Mouse (Mus musculus) layer of hippocampus, postnatal 25 days (tissue): Measurements from ENCODE around the gene Atp2b2. TPM values are rescaled to one million over a fixed set of nuclear protein-coding genes. Genes with fewer than 3 reads are reported as not detected.
A peak's percentile ranks its signal among the peaks of the same experiment; 100 is the strongest.

Experiments
- DNase-seq, 2 experiments: peaks; one replicate each; pipeline ENCODE4 v3.0.0; 2022; ENCODE audit warnings: mixed read lengths in 2 of 2, low spot score in 1 of 2; ENCODE audit errors: extremely low spot score in 1 of 2
- total RNA-seq, 2 experiments: library from RNA; stranded (reverse); gene quantifications; 2 replicates each; pipeline ENCODE4 v1.2.3; 2021

The Atp2b2 gene
- total RNA-seq, 2 experiments from 2014 or later: 313 to 346 TPM

- DNase-seq: no peak
These were observed 148.4 kb downstream of the Atp2b2 start for GRCm38 (mm10) chr6:113894008-113894407.

GRCm38 (mm10) chr6:113892091-113892674 lies 150.2 kb downstream of the Atp2b2 start:
- no peak for DNase-seq

- peak; percentile 56 to 58 for DNase-seq
These were observed 151.0 kb downstream of the Atp2b2 start for GRCm38 (mm10) chr6:113891225-113891967.

GRCm38 (mm10) chr6:113890858-113891213 lies 151.6 kb downstream of the Atp2b2 start:
- DNase-seq: peak in 1 of 2 experiments; percentile 35

- peak in 1 of 2 experiments; percentile 32 for DNase-seq
These were observed 152.2 kb downstream of the Atp2b2 start for GRCm38 (mm10) chr6:113890023-113890857.

GRCm38 (mm10) chr6:113889180-113889579 lies 153.2 kb downstream of the Atp2b2 start:
- DNase-seq: no peak

GRCm38 (mm10) chr6:113886886-113887285 lies 155.5 kb downstream of the Atp2b2 start:
- no peak for DNase-seq

GRCm38 (mm10) chr6:113884806-113885205 lies 157.6 kb downstream of the Atp2b2 start:
- DNase-seq: no peak

- no peak for DNase-seq
These were observed 159.2 kb downstream of the Atp2b2 start for GRCm38 (mm10) chr6:113883225-113883624.

- no peak for DNase-seq
These were observed 160.0 kb downstream of the Atp2b2 start for GRCm38 (mm10) chr6:113882396-113882795.

- DNase-seq: no peak
These were observed 160.7 kb downstream of the Atp2b2 start for GRCm38 (mm10) chr6:113881561-113882243.

GRCm38 (mm10) chr6:113879366-113879765 lies 163.0 kb downstream of the Atp2b2 start:
- no peak for DNase-seq

- no peak for DNase-seq
These were observed 163.8 kb downstream of the Atp2b2 start for GRCm38 (mm10) chr6:113878510-113879128.

GRCm38 (mm10) chr6:113876585-113876984 lies 165.8 kb downstream of the Atp2b2 start:
- DNase-seq: no peak

- DNase-seq: no peak
These were observed 167.2 kb downstream of the Atp2b2 start for GRCm38 (mm10) chr6:113875201-113875600.

- no peak for DNase-seq
These were observed 169.8 kb downstream of the Atp2b2 start for GRCm38 (mm10) chr6:113872654-113873053.

GRCm38 (mm10) chr6:113870775-113871174 lies 171.6 kb downstream of the Atp2b2 start:
- DNase-seq: no peak

- no peak for DNase-seq
These were observed 173.9 kb downstream of the Atp2b2 start for GRCm38 (mm10) chr6:113868552-113868951.

GRCm38 (mm10) chr6:113865699-113866098 lies 176.7 kb downstream of the Atp2b2 start:
- DNase-seq: no peak

- no peak for DNase-seq
These were observed 177.6 kb downstream of the Atp2b2 start for GRCm38 (mm10) chr6:113864812-113865211.
